Mouse (Mus musculus) duodenum, adult 2 months (tissue): ENCODE results near the gene Gm43638. TPM values are rescaled to one million over a fixed set of nuclear protein-coding genes. Genes with fewer than 3 reads are reported as not detected.

ENCODE experiments used
- polyA plus RNA-seq: library from polyadenylated mRNA; depleted of rRNA; stranded (reverse); fragments of >200 nt; gene quantifications from 2 replicates; pipeline ENCODE4 v1.2.3, GENCODE M21; 2012; ENCODE audit warnings: low replicate concordance; rRNA removed

The Gm43638 gene
- not detected in 2 replicates for polyA plus RNA-seq

GRCm38 (mm10) chr5:87486706-87487105, at the start of gene Gm43638:
Gene Gm43638 (minus strand): TSS chr5:87486806.

GRCm38 (mm10) chr5:87490771-87491170, 4.2 kb upstream of the Gm43638 start, which contains the start of gene Ugt2a1:
Gene Ugt2a1 (minus strand): TSS chr5:87490871.

GRCm38 (mm10) chr5:87482160-87482559, 4.4 kb downstream of the Gm43638 start, which contains the start of gene Ugt2a2:
Gene Ugt2a2 (minus strand): TSS chr5:87482260.

GRCm38 (mm10) chr5:87424041-87424440, 62.6 kb downstream of the Gm43638 start, which contains the start of gene Ugt2b38:
Gene Ugt2b38 (minus strand): TSS chr5:87424203.

Other genes with a start within 250 kb of the Gm43638 start
- gene Ugt2b37, start 232.0 kb downstream of the Gm43638 start, polyA plus RNA-seq, result not detected in 2 replicates
- 7.1 and 12.0 TPM in 2 replicates for gene Ugt2a3, start 149.6 kb downstream of the Gm43638 start, polyA plus RNA-seq
- 0.53 TPM in 1 of 2 replicates, not detected in the other for gene Ugt2b38, start 62.6 kb downstream of the Gm43638 start, polyA plus RNA-seq
- gene Ugt2a2, start 4.5 kb downstream of the Gm43638 start, polyA plus RNA-seq, result not detected in 2 replicates
- not detected in 2 replicates for gene Ugt2a1, start 4.1 kb upstream of the Gm43638 start, polyA plus RNA-seq
- 3.5 and 3.6 TPM in 2 replicates for gene Sult1b1, start 51.4 kb upstream of the Gm43638 start, polyA plus RNA-seq
- 0.85 and 1.2 TPM in 2 replicates for gene Sult1d1, start 82.2 kb upstream of the Gm43638 start, polyA plus RNA-seq
- gene Sult1e1, start 104.8 kb upstream of the Gm43638 start, polyA plus RNA-seq, result not detected in 2 replicates
- not detected in 2 replicates for gene Csn1s1, start 179.4 kb upstream of the Gm43638 start, polyA plus RNA-seq
- gene Csn2, start 212.8 kb upstream of the Gm43638 start, polyA plus RNA-seq, result not detected in 2 replicates